Mouse (Mus musculus) layer of hippocampus, postnatal 36 days (tissue): ENCODE results near the gene Clasp1. TPM values are rescaled to one million over a fixed set of nuclear protein-coding genes. Genes with fewer than 3 reads are reported as not detected.
A peak's percentile ranks its signal among the peaks of the same experiment; 100 is the strongest.

Source experiments
- DNase-seq, 2 experiments: peaks; one replicate each; pipeline ENCODE4 v3.0.0; 2022
- total RNA-seq, 2 experiments: library from RNA; stranded (reverse); gene quantifications; 2 replicates each; pipeline ENCODE4 v1.2.3; 2021

The Clasp1 gene
- total RNA-seq, 2 experiments from 2014 or later = 92.6 to 106 TPM

DNA sequence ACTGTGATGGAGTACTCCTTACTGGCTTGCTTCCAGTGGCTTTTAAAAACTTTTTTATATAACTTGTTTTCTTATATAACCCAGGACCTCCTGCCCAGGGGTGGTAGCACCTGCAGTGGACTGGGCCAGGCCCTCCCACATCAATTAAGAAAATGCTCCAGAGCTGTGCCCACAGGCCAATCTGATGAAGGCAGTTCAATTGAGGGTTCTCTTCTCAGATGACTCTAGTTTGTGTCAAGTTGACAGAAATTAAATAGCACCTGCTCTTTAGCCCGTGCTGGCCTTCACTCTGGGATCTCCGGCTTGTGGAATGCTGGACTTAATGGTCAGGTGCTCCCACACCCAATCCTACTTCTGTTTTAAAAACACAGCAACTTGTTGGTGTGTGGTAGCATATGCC lies 112.8 kb downstream of the Clasp1 start:
- no peak for DNase-seq

- DNase-seq = no peak
These were observed 116.9 kb downstream of the Clasp1 start for GRCm38 (mm10) chr1:118505746-118506145.

DNA sequence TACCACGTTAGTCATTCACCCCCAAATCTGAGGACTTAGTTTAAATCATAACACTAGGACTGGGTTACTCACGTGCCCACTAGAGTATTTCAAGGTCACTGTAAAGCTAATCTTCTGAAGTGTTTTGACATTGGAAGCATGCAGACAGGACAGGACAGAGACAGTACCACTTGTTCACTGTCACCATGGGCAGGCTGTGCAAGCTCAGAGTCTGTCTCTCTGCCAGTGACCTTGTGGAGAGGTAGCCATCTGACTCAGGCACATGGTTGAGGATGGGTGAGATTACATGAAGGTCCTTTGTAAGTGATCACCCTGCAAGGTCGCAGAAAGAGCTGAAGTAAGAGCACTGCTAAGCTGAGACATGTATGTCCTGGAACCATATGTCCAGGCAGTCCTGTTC lies 122.1 kb downstream of the Clasp1 start:
- no peak for DNase-seq

- no peak for DNase-seq
These were observed 123.1 kb downstream of the Clasp1 start for GRCm38 (mm10) chr1:118511738-118512530.

DNA sequence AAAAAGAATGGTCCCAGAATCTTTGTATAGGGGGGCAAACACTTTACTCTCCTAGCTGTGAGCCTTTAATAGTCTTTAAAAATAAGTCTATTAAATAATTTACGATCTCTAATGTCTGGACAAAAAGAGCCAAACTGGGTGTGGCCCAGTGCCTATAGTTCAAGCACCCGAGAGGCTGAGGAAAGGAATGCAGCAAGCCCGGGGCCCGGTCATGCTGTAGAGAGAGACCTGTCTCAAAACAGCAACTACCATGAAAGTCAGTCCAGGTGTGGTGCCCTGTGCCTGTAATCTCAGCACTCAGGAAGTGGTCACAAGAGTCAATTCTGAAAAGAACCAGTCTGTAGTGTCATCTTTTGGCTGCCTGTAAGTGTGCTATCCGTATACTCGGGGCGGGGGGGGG lies 127.4 kb downstream of the Clasp1 start:
- DNase-seq = no peak

DNA sequence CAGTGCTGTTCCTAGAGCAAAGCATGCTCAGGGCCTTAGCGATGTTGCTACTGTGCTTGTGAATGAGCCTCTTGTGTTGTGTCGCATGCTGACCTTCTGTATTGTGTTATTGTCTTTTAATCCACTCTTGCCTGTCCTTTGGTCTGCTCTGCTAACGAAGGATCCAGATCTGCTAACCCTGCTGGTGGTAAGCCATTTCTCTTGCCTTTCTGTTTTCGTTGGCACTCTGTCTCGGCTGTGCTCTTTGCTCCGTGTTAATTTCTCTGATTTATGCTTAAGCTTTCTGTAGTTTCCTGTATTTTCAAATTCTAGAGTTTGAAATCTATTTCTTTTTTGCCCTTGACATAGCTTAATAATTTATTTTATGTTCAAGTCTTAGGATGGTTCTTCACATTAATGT lies 134.3 kb downstream of the Clasp1 start:
- no peak for DNase-seq

GRCm38 (mm10) chr1:118525336-118525735 lies 136.5 kb downstream of the Clasp1 start:
- DNase-seq = no peak

GRCm38 (mm10) chr1:118529213-118529612 lies 140.4 kb downstream of the Clasp1 start:
- no peak for DNase-seq

GRCm38 (mm10) chr1:118531259-118531658 lies 142.4 kb downstream of the Clasp1 start:
- DNase-seq = no peak

- no peak for DNase-seq
These were observed 147.2 kb downstream of the Clasp1 start for GRCm38 (mm10) chr1:118536021-118536420.

GRCm38 (mm10) chr1:118539046-118539445 lies 150.2 kb downstream of the Clasp1 start:
- DNase-seq = no peak

DNA sequence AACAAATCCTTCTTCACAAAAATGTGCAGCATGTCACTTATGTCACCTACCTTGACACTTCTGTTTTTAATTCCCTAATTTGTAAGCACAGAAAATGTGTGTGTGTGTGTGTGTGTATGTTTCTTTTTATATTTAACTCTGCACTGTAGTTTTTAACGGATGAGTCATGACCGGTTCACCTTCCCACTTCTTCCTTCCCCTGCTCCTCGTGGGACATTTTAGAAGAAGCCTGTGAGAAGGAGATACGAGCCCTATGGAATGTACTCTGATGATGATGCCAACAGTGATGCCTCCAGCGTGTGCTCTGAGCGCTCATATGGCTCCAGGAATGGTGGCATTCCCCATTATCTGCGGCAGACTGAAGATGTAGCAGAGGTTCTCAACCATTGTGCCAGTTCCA lies 154.0 kb downstream of the Clasp1 start:
- DNase-seq = no peak

GRCm38 (mm10) chr1:118548769-118549168 lies 159.9 kb downstream of the Clasp1 start:
- no peak for DNase-seq

DNA sequence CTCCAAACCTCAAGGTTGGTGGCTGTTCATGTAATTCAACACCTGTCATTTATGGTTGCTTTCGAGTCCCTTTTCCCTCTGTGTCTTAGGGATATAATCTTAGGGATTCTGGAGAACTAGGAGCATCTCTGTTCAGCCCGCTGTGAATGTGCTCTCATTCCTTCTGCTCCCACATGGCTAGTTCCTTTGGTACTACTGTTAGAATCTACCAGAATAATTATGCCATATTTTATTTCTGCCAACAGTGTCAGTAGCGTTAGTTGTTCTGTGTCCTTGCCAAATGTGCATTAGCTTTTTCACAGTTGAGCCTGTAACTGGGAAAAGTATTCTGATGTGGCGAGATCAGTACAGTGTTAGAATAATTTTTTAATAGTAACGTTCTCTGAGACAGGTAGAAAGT lies 162.3 kb downstream of the Clasp1 start:
- DNase-seq = no peak

- peak; percentile 29 to 30 for DNase-seq
These were observed 163.2 kb downstream of the Clasp1 start for GRCm38 (mm10) chr1:118552071-118552470.

DNA sequence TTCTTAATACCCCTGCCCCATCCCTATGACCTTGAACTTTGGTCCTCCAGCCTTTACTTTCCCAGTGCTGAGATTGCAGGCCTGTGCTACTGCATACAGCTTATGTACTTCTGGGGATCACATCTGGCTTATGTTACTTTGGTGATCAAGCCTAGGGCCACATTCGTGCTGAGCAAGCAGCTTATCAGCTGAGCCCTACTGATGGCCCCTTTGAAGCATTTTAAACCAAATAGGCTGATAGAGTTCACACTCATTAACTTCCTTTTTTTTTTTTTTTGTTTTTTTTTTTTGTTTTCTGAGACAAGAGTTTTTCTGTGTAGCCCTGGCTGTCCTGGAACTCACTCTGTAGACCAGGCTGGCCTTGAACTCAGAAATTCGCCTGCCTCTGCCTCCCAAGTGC lies 164.2 kb downstream of the Clasp1 start:
- DNase-seq = no peak

GRCm38 (mm10) chr1:118553451-118553850 lies 164.6 kb downstream of the Clasp1 start:
- no peak for DNase-seq

- no peak for DNase-seq
These were observed 166.1 kb downstream of the Clasp1 start for GRCm38 (mm10) chr1:118554961-118555360.

- DNase-seq = no peak
These were observed 170.9 kb downstream of the Clasp1 start for GRCm38 (mm10) chr1:118559716-118560115.

- DNase-seq = no peak
These were observed 175.7 kb downstream of the Clasp1 start for GRCm38 (mm10) chr1:118564561-118564960.

DNA sequence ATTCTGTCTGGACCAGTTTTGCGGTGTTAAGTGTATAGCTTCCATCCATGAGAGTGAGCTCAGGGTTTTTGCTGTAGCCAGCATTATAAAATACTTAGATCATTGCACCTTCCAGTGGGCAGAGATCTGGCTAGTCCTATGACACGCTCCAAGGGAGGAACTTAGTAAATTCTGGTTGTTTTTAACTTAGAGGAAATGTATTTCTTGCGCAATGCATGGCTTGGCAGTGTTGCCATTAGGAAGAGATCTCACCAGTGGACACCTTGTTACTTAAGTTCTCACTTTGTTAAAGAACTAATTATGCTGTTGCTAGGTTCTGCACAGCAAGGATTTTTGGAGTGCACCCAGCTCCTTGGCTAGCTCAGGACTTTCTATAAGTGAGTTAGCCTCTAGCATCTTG lies 178.8 kb downstream of the Clasp1 start:
- no peak for DNase-seq

- DNase-seq = no peak
These were observed 191.4 kb downstream of the Clasp1 start for GRCm38 (mm10) chr1:118580174-118580702.

- DNase-seq = no peak
These were observed 192.3 kb downstream of the Clasp1 start for GRCm38 (mm10) chr1:118581179-118581578.

GRCm38 (mm10) chr1:118589721-118590120 lies 200.9 kb downstream of the Clasp1 start:
- DNase-seq = no peak
